Mouse (Mus musculus): ENCODE measurements around the gene Spns1.
"Not testable (repeated sequence)": the region's sequence is repeated elsewhere in the genome, so short reads cannot be mapped to it uniquely, and the experiment has no call there.

Spns1 gene

GRCm38 (mm10) chr7:126377278-126378158 is at the start of gene Spns1:
Gene Spns1 (minus strand): TSS chr7:126377450.
- peak; percentile 98 to 99 for DNase-seq

DNA sequence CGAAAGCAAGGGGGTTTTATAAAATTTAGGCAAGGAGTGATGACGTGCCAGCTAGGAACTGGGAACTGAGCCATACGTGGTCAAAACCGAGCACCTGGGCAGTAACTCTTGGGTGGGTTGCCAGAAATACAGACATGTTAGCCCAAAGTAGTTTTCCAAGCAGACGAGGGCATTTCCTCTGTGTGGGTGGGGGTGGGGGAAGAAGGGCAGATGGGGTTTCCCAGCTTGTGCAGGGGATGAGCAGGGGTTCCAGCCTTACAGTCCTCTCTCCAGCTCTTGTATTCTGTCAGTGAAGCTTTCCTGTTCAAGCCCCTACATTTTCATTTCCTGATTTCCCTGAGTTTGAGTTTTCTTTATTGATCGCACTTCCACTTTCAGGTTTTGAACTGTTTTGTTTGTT is 46.9 kb upstream of the Spns1 start:
- DNase-seq = no peak

- DNase-seq = no peak
Measured at GRCm38 (mm10) chr7:126421756-126422155, 44.5 kb upstream of the Spns1 start.

DNA sequence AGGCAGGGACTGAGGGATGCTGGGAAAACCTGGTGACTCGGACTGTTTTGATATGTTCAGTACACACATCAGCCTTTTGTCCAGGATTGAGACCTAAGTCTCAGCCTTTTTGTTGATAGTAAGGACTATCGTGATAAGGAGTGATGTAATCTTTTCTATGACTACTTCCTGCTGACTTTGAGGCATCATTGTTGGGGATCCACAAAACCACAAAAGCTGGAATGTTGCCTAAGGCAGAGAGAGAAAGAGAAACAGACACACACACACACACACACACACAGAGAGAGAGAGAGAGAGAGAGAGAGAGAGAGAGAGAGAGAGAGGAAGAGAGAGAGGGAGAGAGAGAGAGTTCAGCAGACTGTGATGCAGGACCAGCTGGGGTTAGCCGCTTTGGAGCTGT is 41.2 kb upstream of the Spns1 start:
- DNase-seq = no peak

- DNase-seq = no peak
Measured at GRCm38 (mm10) chr7:126417606-126418005, 40.4 kb upstream of the Spns1 start.

DNA sequence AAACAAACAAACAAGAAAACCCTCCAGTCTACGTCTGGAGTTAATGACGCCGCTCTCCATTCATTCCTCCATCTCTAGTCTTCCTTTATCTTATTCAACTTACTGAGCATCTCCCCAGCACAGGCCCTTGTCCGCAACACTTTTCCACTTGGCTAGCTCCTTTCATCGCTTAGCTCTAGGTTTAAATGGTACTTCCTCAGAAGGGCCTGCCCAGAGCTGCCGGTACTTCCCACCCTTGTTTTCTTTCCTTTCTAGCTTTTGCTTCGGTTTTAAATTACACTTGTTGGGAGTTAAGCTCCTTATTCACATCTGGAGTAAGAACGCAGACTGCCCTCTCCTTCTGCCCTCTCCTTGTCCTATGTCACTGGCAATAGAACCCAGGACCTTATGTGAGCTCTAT is 39.8 kb upstream of the Spns1 start:
- DNase-seq = no peak

DNA sequence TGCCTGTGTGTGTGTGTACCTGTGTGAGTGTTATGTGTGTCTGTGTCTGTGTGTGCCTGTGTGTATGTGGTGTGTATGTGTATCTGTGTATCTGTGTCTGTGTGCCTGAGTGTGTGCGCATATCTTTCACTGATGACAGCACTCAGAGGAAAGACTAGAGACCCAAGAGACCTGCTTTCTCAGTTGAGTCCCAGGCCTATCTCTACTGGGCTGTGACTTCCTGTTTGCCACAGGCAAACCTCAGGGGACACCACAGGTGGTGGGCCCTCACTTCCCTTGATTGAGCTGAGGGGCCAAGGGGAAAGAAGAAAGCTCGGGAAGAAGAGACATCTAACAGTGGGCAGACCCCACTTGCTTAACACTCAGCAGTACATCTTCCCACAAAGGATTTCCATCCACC is 39.4 kb upstream of the Spns1 start:
- no peak for DNase-seq

GRCm38 (mm10) chr7:126414725-126415124 is 37.5 kb upstream of the Spns1 start, which contains the start of gene Cd19:
Gene Cd19 (minus strand): TSS chr7:126414889.
- no peak for DNase-seq

DNA sequence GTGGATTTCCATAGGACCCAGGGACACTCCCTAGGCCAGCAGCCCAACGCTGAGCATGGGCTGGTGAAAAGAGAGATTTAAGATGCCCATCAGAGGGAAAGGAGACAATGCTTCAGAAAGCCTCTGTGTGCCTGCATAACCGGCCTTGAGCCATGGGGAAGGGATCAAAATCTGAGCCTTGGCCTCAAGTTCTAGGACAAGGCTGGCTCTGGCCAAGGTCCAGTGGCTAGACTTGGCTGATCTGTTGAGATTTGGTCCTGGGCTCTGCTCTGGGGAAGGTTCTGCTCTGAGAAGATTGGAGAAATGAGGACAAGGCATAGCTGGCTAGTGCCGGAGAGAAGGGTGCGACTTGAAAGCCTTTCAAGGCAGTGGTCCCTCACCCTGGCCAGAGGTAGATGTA is 33.8 kb upstream of the Spns1 start:
- no peak for DNase-seq

GRCm38 (mm10) chr7:126408686-126409085 is 31.4 kb upstream of the Spns1 start:
- no peak for DNase-seq

DNA sequence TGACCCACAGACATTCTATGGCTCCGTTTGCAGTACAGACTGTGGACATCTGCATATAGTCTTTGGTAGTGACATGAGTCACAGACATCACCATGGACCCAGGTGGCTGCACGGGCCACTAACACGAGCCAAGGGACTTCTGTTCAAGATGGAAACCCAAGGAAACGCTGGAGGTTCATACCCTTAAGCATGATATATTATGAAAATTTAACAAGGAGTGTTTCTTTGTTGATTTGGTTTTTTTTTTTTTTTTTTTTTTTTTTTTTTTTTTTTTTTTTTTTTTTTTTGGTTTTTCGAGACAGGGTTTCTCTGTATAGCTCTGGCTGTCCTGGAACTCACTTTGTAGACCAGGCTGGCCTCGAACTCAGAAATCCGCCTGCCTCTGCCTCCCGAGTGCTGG is 25.3 kb upstream of the Spns1 start:
- DNase-seq = not testable (repeated sequence)

DNA sequence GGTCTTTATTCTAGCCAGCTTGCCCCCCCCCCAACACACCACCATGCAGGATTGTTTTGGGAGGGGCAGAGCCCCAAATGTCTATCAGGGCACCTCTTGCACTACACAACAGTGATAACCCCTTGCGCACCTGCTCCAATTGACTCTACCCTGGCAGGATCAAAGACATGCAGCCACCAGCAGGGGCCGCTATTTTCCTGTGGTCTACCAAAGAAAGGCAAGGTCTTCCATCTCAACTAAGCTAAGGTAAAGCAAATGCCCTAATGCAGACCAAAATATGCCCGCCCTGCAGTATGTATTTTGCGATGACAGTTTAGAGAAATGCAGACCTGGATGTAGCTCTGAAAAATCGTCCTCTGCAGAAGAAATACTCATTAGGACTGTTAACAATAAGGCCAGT is 22.3 kb upstream of the Spns1 start:
- DNase-seq = peak; percentile 87 to 93

DNA sequence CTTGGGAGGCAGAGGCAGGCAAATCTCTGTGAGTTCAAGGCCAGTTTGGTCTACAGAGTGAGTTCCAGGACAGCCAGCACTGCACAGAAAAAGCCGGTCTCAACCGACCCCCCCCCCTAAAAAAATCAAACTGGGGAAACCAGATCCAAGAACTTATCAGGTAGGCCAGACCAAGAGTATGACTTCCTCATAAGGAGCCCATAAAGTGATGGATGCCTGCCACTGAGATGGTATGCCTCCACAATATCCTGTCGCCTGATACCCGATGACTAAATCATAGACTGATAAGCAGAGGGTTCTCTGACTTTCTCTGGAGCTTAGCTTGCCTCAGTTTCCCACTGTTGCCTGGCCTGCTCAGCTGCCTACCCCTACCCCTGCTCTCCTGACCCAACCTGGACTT is 20.6 kb upstream of the Spns1 start:
- no peak for DNase-seq

DNA sequence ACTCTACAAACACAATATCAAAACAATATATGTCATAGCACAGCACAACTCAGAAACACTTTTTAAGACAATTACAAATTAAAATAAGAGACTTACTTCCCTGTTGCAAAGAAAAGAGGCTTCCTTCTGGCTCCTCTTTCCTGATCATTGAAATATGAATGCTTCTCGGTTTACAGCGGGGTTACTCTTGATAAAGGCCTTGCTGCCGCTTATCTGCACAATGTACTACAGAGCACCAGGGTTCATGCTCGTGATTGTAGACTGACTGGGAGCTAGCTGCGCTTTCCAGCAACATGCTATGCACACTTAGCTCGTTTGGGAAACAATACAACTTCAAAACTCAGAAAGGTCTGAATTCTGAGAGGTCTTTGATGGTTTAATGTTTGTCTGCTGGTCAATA is 20.0 kb upstream of the Spns1 start:
- no peak for DNase-seq

- peak; percentile 95 to 98 for DNase-seq
Measured at GRCm38 (mm10) chr7:126396298-126397119, 19.3 kb upstream of the Spns1 start, which contains the start of gene Nfatc2ip. Gene Nfatc2ip (minus strand): TSS chr7:126396737.

DNA sequence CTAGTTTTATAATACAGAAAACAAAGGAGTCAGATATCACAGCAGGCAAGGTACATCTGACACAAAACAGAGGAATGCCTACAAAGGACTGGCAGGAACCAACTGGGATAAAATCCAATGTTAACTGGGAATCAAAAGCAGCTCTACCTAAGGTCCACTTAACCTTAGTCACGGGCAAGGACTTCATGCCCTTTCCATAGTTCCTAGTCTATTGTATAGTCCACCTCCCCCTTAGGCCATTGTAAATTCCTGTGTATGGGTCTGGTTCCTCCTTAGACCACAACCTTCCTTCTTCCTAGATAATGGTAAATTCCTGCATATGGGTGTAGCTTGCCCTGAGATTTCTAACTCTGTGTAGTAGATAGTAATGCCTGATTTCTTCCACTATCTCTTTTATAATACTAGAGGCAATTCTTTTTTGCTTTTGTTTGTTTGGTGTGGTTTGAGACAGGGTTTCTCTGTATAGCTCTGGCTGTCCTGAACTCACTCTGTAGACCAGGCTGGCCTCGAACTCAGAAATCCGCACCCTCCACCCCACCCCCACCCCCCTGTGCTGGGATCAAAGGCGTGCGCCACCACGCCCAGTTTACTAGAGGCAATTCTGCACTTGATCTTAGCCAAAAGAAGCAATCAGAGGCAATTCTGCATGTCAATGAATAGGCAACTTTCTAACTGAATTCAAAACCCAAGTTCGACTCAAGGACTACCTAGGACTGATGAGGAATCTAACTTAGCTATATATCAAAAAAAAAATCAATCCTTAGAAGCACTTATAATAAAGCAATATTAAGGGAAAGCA is 15.0 kb upstream of the Spns1 start:
- DNase-seq = not testable (repeated sequence)

DNA sequence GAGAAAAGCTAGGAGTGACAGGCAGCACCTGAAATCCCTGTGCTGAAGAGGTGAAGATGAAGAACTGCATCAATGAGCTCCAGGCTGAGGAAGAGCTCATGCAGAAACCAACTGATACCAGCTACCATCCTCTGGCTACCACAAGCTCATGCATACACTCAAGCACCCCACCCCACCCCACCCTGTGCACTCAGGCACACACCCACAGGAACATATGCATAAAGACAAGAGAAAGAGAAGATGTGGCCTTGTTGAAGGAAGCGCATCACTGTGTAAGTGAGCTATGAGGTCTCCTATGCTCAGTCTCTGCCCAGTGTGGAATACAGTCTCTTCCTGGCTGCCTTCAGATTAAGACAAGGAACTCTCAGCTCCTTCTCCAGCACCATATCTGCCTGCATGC is 10.9 kb upstream of the Spns1 start:
- no peak for DNase-seq

DNA sequence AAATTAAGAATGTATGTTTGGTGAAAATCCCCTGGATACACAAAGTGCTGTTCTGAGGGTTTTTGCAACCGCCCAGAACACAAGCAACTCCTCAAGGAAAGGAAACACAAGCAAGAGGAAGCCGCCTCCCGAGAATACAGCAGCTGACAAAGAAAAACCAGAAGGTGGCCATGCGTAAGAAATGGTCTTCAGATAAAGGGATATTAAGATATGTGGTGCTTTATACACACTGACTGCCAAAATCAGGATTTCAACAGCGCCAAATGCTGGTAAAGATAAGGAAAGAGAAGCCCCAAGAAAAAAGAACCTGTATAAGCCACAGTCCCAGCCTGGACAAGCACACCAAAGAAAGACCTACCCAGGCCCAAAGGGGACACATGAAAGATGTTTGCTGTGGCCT is 6.3 kb upstream of the Spns1 start:
- DNase-seq = no peak

DNA sequence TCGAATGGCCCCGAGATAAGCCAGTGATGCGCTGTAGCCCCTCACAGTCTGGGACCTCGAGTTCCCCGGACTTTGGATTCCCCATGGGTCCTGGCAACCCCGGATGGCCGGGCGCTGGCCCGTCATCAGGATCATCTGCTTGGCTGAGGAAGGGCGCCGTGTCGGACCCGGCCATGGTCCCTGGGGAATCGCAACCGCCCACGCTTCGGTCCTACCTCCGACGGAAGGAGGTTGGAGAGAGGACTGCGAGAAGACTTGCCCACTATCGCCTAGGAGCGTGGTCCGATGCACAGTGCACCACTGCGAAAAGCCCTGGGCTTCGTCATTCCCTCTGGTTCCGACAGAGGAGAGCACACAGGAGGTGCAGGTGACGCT is 360 bp downstream of the Spns1 start:
- DNase-seq = peak in 1 of 2 experiments; percentile 54

- DNase-seq = no peak
Measured at GRCm38 (mm10) chr7:126375012-126375411, 2.2 kb downstream of the Spns1 start.

DNA sequence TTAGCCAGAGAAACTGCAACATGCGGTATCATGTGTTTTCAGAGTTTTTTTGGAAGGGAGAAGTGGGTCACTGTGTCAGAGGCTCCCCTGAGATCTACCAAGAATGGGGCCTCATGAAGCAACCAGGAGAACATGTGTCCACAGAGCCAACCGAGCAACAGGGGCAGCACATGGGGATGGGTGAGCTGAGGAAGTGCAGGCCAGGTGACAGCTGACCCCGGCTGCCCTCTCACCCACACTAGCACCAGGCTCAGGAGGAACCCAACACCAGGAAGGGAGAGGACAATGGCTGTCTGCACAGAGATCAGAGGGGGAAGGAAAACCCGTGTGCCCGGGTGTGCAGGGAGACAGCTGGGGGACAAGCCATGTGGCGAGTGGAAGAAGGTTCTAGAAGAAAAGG is 2.7 kb downstream of the Spns1 start:
- DNase-seq = no peak

DNA sequence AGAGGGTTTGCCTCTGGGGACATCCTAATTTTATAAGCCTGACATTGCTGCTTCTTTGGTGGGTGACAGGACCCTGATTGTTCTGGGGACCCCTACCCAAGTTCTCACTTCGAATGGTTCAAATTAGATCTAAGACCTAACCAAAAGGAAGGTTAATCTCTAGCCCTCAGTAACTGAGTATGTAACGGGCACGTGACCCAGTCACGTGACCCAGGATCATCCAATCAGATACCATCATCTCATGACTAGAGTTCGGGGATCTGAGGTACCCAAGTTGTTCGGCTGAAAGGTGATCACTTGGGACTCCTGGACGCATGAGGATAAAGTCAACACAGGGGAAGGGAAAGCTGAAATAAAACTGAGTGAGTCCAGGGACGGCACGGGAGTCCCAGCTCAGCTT is 4.2 kb downstream of the Spns1 start:
- no peak for DNase-seq

- no peak for DNase-seq
Measured at GRCm38 (mm10) chr7:126369393-126369792, 7.9 kb downstream of the Spns1 start, which contains the start of gene Lat. Gene Lat (minus strand): TSS chr7:126369570.
